Mouse (Mus musculus): ENCODE data around the gene Zfp975.
"Not testable (repeated sequence)": the region's sequence is repeated elsewhere in the genome, so short reads cannot be mapped to it uniquely, and the experiment has no call there.

Gene Zfp975

GRCm38 (mm10) chr7:42692362-42693158, at the start of gene Zfp975:
TSS of gene Zfp975 (minus strand) at chr7:42692742.
- not testable (repeated sequence) for DNase-seq (ENCODE audit: extremely low read depth, low read depth)

GRCm38 (mm10) chr7:42738536-42739210, 46.1 kb upstream of the Zfp975 start:
- DNase-seq (ENCODE audit: extremely low read depth, low read depth): no peak

- DNase-seq (ENCODE audit: extremely low read depth, low read depth): not testable (repeated sequence)
These were observed 34.4 kb upstream of the Zfp975 start, which contains the start of gene Gm17067 for GRCm38 (mm10) chr7:42726917-42727316. TSS of gene Gm17067 (minus strand) at chr7:42727017.

GRCm38 (mm10) chr7:42693251-42693650, 709 bp upstream of the Zfp975 start:
- DNase-seq (ENCODE audit: extremely low read depth, low read depth): not testable (repeated sequence)

GRCm38 (mm10) chr7:42680081-42680480, 12.5 kb downstream of the Zfp975 start:
- not testable (repeated sequence) for DNase-seq (ENCODE audit: extremely low read depth, low read depth)

GRCm38 (mm10) chr7:42679646-42680045, 12.9 kb downstream of the Zfp975 start:
- DNase-seq (ENCODE audit: extremely low read depth, low read depth): not testable (repeated sequence)

GRCm38 (mm10) chr7:42660140-42660539, 32.4 kb downstream of the Zfp975 start:
- not testable (repeated sequence) for DNase-seq (ENCODE audit: extremely low read depth, low read depth)

- DNase-seq (ENCODE audit: extremely low read depth, low read depth): not testable (repeated sequence)
These were observed 37.3 kb downstream of the Zfp975 start for GRCm38 (mm10) chr7:42655211-42655610.

GRCm38 (mm10) chr7:42643120-42643620, 49.4 kb downstream of the Zfp975 start:
- not testable (repeated sequence) for DNase-seq (ENCODE audit: extremely low read depth, low read depth)

- not testable (repeated sequence) for DNase-seq (ENCODE audit: extremely low read depth, low read depth)
These were observed 50.1 kb downstream of the Zfp975 start, which contains the start of gene Zfp976 for GRCm38 (mm10) chr7:42642152-42643115. TSS of gene Zfp976 (minus strand) at chr7:42642588.

GRCm38 (mm10) chr7:42631031-42631430, 61.5 kb downstream of the Zfp975 start:
- not testable (repeated sequence) for DNase-seq (ENCODE audit: extremely low read depth, low read depth)

Measured in MEL-GATA-1-ER (cell line).